Mouse (Mus musculus) retina, adult 2 months (tissue): ENCODE measurements around the gene Gm4778.
"Not testable (repeated sequence)": the region's sequence is repeated elsewhere in the genome, so short reads cannot be mapped to it uniquely, and the experiment has no call there.

Experiments
- DNase-seq: peaks from one replicate; pipeline ENCODE4 v3.0.0-alpha.2; 2012; ENCODE audit warnings: low read depth, low spot score

The Gm4778 gene

GRCm38 (mm10) chr3:94263736-94264135 is at the start of gene Gm4778:
Gm4778 (plus strand) TSS chr3:94264036.
- DNase-seq: not testable (repeated sequence)

- DNase-seq: peak; percentile 3
Observed at GRCm38 (mm10) chr3:94260598-94260997, 3.2 kb upstream of the Gm4778 start.

GRCm38 (mm10) chr3:94275991-94276390 is 12.2 kb downstream of the Gm4778 start:
- no peak for DNase-seq

- DNase-seq: no peak
Observed at GRCm38 (mm10) chr3:94305457-94305856, 41.6 kb downstream of the Gm4778 start.

- DNase-seq: no peak
Observed at GRCm38 (mm10) chr3:94306975-94307374, 43.1 kb downstream of the Gm4778 start.

- DNase-seq: peak; percentile 85
Observed at GRCm38 (mm10) chr3:94309633-94310363, 46.0 kb downstream of the Gm4778 start, which contains the start of gene Them4. Them4 (plus strand) TSS chr3:94310089.

GRCm38 (mm10) chr3:94310491-94310890 is 46.7 kb downstream of the Gm4778 start:
- DNase-seq: no peak

GRCm38 (mm10) chr3:94310911-94311310 is 47.1 kb downstream of the Gm4778 start:
- DNase-seq: no peak

- DNase-seq: no peak
Observed at GRCm38 (mm10) chr3:94311376-94311775, 47.5 kb downstream of the Gm4778 start.
